Mouse (Mus musculus) lung, postnatal 10 days (tissue): Measurements from ENCODE around the gene Tmed6.
"Not testable (repeated sequence)": the region's sequence is repeated elsewhere in the genome, so short reads cannot be mapped to it uniquely, and the experiment has no call there.

Experiments
- DNase-seq: peaks from one replicate; pipeline ENCODE4 v3.0.0; 2021

The Tmed6 gene

DNA sequence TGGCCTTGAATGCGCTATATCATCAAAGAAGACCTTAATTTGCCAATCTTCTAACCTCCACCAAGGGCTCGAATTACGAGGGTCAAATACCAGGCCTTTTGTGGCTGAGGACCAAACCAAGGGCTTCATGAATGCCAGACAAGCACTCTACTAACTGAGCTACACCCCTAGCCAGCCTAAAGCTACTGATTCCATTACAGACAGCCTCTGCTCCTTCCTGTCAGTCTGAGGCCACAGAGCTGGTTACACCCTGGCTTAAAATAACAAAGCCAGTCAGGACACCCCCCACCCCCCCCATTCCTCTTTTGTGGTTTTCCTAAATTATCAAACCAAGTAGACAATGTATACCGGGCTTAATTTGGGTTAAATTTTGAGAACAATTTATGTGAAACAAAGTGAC is 8.3 kb upstream of the Tmed6 start:
- no peak for DNase-seq

DNA sequence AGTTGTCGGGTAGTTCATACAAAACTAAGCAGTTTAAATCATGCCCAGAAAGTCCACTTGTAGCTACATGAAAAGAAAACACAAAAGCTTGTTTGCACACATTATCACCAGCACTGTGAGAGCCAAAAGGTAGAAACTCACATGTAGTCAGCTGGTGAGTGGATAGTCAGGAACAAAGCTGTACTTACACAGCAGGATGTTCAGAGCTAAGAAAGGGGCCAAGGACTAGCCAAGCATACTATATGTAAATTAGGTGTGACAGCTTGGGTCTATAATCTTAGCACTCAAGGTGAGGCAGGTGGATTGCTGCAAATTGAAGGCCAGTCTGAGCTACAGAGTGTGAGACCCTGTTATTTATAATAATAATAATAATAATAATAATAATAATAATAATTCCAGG is 2.8 kb downstream of the Tmed6 start:
- no peak for DNase-seq

DNA sequence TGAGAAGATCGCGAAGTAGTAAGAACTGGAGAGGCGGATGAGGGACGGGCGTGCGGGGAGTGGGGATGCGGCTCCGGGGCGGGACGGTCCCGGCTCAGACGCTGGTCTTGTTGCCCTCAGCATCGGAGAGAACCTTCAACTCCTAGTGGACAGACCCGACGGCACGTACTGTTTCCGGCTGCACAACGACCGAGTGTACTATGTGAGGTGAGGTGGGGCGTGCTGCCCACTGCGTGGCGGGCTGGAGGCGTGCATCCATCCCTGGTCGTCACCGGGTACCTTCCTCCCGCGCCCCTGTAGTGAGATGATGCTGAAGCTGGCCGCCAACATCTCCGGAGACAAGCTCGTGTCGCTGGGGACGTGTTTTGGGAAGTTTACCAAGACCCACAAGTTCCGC is 8.5 kb downstream of the Tmed6 start:
- no peak for DNase-seq

DNA sequence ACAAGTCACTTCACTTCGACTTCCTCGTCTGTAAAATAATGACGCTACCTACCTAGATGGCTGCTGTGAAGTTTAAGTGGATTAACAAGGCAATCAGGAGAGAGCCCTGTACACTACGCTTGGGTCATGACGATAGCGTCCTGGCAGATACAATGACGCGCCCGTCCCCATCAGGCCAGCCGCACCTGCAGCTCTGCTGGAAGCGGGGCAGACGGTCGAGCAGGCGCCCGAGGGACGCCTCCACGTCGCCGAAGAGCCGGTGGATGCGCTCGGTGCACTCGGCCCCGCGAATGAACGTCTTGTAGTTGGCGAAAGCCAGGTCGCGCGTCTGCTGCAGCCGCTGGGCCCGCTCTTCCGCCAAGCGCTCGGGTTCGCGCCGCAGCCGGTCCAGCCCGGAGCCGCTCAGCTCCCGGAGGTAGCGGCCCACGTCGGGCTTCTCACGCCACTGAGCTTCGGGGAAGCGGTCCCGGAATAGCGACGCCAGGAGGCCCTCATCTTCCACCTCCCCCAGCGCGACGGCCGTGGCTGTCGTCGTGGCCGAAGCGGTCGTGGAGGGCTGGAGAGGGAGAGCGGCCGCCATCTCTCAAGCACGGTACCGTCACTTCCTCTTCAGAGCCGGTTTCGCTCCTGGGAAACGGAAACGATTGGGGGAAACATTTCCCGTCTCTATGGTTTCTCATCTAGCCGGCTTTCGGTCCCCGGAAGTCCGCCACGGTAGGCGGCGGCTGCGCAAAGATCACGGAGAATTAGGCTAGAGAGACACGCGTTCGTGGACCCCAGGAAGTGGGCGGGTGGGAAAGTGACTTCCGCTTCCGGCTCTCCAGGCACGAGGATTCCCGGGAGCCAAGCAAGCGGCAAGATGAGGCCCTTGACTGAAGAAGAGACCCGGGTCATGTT is 9.1 kb downstream of the Tmed6 start, which contains the start of the genes Cog8 and Nip7:
Gene Cog8 (minus strand): TSS at position 614 of the 897 bp plus-strand sequence.
Gene Nip7 (plus strand): TSS at position 802 of the 897 bp plus-strand sequence.
- DNase-seq = peak; percentile 98

DNA sequence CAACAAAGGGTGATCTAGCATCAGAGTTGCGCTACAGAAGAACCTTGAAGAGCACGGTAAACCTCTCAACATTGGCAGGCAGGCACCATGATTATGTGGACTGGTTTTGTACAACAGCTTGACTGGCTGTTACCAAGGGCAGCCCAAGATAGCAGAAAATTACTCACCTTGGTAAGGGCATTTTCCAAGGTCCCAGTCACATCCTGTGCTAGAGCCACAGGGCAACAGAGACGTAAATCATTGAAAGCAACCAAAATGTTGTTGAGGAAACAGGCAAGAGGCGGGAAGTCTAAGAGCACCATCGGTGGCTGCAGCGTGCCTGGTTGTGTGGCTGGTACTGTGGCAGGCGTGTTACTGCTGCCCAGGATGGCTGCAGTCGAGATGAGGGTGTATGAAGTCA is 13.4 kb downstream of the Tmed6 start:
- DNase-seq = no peak

DNA sequence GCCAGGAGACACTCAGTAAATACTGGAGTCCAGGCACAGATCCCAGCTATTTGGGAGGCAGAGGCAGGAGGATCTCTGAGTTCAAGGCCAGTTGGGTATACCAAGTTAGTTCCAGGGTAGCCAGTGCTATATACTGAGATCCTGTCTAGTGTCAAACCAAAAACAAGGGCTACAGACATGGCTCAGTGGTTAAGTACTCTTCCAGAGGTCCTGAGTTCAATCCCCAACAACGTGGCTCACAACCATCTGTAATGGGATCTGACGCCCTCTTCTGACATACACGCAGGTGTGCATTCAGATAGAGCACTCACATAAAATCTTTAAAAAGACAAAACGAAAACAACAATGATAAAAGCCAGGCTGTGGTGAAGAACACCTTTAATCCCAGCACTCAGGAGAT is 16.0 kb downstream of the Tmed6 start:
- no peak for DNase-seq

DNA sequence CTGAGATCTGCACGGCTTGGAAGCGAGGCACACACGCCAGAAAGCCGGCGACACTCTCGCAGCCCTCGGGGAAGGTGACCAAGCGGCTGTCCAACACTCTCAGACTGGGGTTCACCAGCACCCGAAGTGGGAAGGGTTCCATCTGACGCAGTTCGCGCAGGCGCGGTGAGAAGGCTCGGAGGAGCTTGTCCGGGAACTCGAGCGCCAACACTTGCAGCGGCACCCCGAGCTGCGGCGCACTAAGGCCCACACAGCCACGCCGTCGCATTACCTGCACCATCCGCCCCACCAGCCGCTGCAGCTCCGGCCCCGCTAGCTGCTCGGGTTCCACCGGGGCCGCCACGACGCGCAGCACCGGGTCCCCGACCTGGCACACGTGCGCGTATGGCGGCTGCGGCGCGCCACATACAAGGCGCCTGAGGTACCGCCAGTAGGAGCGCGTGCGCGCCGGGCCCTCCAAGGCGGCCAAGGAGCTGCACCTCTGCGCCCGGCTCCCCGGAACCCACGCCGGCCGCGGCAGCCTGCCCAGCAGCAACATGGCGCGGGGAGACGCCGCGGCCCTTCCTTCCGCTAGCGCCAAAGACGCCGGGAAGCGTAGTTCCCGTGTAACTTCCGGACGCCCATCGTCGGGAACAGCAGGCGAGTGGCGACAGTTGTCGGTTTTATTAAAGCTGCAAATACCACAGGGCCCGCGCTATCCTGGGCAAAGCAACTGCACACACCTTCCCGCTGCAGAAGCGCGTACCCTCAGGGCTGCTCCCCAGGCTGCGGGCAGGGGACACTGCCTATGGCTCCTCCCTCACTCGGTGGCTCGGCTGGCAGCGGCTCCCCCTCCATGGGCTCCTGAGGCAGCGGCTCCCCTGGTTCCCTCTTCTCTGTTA is 17.1 kb downstream of the Tmed6 start, which contains the start of gene Pdf:
Gene Pdf (minus strand): TSS at position 554 of the 881 bp plus-strand sequence.
- peak; percentile 85 for DNase-seq

DNA sequence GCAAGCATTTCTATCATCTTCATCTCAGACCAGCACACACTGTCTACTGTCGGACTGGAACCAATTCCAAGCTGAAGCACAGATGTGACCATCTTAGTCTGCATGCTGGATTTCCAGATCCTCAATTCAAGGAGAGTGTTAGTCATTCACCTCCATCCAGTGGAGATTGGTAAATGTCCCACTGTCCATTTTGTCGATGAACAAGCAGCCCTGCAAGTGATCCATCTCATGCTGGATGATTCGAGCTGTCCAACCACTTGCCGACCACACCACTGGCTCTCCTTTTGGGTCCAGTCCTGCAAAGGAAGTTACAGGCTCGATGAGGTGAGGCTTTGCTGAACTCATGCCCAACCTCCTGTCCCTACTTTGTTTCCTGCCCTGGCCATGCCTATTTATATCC is 18.5 kb downstream of the Tmed6 start:
- no peak for DNase-seq

DNA sequence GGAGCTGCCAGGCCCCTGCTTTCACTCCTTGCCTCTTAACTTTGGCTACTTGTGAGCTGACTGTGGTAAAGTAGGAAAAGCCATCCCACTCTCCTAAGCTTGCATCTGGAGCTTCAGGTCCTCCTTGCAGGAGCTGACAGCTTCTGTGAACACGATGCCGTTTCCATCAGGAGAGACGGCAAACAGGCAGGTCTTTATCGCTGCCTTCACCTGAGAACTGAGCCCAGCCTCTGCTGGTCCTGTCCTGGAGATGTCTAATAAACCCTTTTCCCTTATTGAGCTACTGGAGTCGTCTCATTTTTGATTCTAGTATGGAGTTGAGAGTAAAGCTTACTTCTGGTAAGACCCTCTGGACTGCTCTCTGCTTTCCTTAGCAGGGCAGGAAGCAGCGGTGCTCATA is 20.0 kb downstream of the Tmed6 start:
- DNase-seq = no peak

DNA sequence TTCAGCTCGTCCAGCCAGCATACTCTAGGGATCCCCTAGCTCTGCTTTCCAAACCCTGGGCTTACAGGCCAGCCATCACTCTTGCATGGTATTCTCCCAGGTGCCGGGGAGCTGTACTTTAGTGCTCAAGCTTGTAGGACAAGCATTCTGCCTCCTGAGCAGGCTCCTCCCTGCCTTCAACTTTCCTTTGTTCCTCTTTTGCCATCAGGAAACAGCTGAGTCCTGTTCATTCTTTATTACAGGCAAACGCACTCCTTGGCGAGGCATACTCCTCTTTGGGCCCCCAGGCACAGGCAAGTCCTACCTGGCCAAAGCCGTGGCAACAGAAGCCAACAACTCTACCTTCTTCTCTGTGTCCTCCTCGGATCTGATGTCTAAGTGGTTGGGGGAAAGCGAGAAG is 24.8 kb downstream of the Tmed6 start:
- no peak for DNase-seq

DNA sequence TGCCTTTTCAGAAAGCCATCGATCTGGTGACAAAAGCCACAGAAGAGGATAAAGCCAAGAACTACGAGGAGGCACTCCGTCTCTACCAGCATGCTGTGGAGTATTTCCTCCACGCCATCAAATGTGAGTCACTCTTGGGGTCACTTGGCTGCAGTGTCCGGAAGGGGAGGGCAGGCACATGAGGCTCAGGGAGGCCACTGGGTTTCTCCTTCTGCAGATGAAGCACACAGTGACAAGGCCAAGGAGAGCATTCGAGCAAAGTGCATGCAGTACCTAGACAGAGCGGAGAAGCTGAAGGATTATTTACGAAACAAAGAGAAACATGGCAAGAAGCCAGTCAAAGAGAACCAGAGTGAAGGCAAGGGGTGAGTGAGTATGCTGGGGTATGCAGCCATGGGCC is 28.8 kb downstream of the Tmed6 start:
- peak; percentile 28 for DNase-seq

DNA sequence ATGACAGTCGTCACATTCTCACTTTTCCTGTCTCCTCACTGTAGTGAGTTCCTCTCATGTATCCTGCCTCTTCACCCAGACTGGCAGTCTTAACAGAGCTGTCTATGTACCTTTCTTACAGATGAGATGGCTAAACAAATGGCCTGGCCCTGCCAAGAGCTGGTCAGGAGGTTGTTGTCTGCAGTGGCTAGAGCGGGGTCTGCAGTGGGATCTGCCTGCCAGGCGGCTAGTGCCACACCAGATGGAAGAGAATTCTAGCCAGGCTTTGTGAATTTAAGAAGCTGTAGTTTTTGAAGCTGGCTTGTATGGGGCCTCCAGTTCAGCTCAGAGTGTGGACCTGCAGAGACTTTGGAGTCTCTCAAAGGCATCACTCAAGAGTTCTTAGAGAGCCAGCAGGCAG is 29.8 kb downstream of the Tmed6 start:
- no peak for DNase-seq

DNA sequence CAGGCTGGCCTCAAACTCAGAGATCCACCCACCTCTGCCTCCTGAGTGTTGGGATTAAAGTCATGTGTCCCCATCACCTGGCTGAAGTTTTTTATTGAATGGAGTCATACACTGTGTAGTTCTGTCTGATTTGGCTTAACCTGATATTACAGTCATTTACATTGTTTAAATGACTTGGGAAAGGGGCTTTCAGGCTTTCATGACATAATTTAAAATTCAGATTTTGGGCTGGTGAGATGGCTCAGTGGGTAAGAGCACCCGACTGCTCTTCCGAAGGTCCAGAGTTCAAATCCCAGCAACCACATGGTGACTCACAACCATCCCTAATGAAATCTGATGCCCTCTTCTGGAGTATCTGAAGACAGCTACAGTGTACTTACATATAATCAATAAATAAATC is 31.8 kb downstream of the Tmed6 start:
- not testable (repeated sequence) for DNase-seq

DNA sequence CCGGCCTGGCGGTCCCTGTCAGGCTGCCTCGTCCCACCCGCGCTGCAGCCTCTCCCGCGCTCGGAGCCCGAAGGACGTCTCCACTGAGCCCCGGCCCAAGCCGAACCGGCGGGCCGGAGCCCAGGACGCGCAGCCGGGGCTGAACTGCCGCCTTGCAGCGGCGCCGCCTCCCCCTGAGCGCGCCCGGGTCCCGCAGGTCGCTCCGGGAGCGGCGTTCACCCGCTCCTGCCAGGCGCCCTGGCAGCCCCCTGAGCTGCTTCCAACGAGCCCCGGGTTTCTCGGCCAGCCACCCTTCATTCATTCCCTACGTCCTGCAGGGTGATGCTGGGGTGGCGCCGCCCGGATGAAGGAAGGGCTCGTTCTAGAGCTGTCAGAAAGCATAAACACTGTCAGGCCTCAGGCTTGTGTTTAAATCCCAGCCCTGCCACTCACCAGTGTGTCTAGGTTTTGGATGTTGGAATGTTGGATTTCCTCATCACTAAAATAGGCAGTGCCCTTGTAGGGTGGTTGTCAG is 33.8 kb downstream of the Tmed6 start:
- peak; percentile 51 for DNase-seq

DNA sequence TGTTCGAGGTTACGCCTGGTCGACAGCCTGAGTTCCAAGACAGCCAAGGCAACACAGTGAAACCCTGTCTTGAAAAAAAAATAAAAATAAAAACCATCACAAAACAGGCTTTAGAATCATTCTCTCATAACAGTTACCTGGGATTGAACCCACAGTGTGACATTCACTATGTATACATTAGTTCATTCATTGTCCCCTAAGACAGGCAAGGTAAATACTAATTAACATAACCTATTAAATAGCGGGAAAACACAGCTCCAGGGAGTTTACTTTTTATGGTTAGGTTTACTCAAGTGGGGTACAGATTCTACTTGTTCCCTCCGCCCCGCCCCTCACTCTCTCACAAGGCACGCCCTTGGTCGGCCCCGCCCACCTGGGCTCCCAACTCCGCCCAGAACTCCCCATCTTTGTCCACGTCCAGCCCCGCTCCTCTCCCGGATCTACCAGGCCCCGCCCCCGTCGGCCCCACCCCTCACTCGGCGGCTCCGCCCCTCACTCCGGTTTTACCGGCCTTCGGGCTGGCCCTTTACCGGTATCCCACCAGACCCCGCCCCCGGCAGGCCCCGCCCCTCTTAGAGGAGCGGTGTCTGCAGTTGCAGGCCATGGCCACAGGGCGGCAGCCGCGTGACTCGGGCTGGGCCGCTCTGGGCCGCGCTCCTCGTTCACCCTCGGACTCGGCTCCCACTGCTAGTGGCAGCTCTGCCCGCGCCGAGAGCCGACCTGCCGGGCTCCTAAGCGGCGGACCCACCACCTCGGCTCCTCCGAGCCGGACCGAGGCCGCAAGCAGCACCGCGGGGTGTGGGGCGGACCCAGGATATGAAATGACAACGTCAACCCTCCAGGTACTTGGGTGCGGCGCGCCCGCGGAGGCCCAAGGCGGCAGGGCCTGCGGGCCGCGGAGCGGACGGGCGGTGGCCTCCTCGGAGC is 34.5 kb downstream of the Tmed6 start, which contains the start of gene Vps4a:
Gene Vps4a (plus strand): TSS at position 573 of the 927 bp plus-strand sequence.
- DNase-seq = peak; percentile 97

DNA sequence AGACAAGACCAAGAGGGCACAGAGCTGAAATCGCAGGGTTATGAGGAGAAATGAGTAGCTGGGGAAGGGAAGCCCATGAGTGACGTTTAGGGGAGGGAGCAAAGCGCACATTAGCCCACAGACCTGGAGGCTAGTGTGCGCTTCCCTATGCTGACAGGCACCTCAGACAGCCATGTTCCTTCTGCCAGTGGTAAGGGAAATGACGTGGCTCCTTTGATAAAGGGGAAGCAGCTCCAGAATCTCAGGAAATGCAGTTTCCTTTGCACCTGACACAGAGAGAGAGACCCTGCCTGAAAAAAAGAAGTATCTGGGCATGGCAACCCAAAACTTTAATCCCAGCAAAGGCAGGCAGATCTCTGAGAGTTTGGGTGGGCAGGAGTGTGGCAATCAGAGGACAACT is 35.4 kb downstream of the Tmed6 start:
- no peak for DNase-seq

DNA sequence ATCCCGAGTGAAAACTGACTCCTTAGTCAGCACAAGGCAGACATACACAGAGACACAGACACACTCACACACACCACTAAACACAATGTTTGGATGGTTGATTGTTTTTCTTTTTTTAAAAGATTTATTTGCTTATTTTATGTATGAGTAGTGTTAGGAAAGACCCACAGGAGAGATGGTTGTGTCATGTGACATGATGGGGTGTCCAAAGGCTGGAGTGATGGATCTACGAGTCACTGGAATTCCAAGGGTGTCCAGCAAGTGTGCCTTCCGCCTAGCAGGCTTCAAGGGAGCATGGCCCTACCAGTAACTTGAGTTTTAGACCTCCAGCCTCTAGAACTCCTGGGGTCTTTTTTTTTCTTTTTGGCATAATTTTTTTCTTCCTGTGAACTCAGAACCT is 36.1 kb downstream of the Tmed6 start:
- DNase-seq = no peak

DNA sequence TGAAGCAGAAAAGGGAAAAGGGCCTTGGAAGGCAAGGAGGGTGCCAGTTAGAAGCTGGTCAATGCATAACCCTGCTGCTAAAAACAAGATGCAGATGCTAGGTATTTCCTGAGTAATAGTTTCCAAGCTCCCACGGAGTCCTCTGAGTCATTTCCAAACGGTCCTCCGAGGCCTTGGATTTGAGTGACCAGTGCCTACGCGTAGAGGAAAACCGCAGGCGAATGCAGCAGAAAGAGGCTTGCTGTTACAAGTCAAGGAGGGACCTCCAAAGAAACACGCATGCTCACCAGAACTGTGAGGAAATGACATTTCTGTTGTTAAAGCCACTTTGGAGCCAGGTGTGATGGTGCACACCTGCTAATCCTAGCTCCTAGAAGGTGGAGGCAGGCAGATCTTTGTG is 42.0 kb downstream of the Tmed6 start:
- DNase-seq = no peak

DNA sequence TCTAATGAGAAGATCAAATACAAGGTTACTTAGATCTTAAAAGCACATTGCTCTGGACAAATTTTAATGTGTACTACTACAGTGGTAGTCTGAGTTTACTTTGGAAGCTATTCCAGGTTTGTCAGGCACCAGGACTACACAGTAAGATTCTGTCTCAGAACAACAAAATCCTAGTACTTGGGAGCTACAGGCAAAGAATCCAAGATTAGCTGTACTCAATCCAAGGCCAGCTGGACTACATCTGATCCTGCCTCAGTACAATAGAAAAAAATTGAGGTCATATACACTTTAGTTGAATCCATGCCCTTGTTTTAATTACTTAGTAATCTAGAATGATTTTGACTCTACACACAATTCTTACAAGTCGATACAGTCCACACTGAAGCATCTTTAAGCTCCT is 50.5 kb downstream of the Tmed6 start:
- DNase-seq = no peak

DNA sequence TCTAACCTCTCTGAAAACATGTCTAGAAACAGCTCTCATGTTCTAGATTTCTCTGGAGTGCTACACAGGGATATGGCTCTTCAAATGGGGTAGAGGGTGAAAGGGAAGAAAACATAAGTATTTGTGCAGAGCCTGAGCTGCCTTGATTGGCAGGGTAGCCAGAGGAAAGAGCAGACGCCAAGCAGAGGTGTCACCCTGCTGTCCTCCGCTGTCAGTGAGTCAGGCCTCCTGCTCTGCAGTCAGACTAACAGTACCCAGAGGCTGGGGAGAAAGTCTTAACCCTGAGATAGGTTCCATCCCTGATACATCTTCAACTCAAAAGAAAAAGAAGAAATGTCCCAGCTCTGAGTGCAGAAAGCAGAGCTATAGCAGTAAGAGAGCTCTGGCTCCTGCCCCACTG is 52.8 kb downstream of the Tmed6 start:
- DNase-seq = no peak
